Mouse (Mus musculus) stomach, postnatal 0 days (tissue): ENCODE measurements around the gene Dedd2. TPM values are rescaled to one million over a fixed set of nuclear protein-coding genes. Genes with fewer than 3 reads are reported as not detected.

Experiments used
- ATAC-seq: fragments of 200-750 bp; cut with Nextera tagmentation; 2 replicates; pipeline ENCODE4 v1.8.0; 2017; ENCODE audit not compliant: low FRiP score, low TSS enrichment
- DNase-seq: peaks from one replicate; pipeline ENCODE4 v3.0.0-alpha.2; 2016; ENCODE audit warnings: low spot score
- H3K27ac ChIP-seq: fragments of 300-500 bp; sonication (generic); replicated peaks from 2 replicates; pipeline ENCODE4 v1.5.1; 2014; ENCODE audit warnings: mild to moderate bottlenecking, control low read depth
- H3K27me3 ChIP-seq: fragments of 300-500 bp; sonication (generic); 2 replicates; pipeline ENCODE4 v1.6.1; 2014; ENCODE audit warnings: low read length; ENCODE audit not compliant: control insufficient read depth, insufficient read depth
- H3K36me3 ChIP-seq: fragments of 300-500 bp; sonication (generic); 2 replicates; pipeline ENCODE4 v1.6.1; 2014; ENCODE audit warnings: low read length, mixed read lengths; ENCODE audit not compliant: control insufficient read depth, insufficient read depth
- H3K4me1 ChIP-seq: fragments of 300-500 bp; sonication (generic); replicated peaks from 2 replicates; pipeline ENCODE4 v1.6.1; 2014; ENCODE audit warnings: antibody characterized with exemption; ENCODE audit not compliant: control insufficient read depth, insufficient read depth
- H3K4me2 ChIP-seq: fragments of 300-500 bp; sonication (generic); replicated peaks from 2 replicates; pipeline ENCODE4 v1.6.1; 2014; ENCODE audit warnings: low read depth, mild to moderate bottlenecking, control low read depth, moderate library complexity
- H3K4me3 ChIP-seq: fragments of 300-500 bp; sonication (generic); 2 replicates; pipeline ENCODE4 v1.5.1; 2014; ENCODE audit warnings: low read depth, low read length, control low read depth
- H3K9ac ChIP-seq: fragments of 300-500 bp; sonication (generic); 2 replicates; pipeline ENCODE4 v1.6.1; 2014; ENCODE audit warnings: mild to moderate bottlenecking, low read length, control low read depth, mixed read lengths
- H3K9me3 ChIP-seq: fragments of 300-500 bp; sonication (generic); 2 replicates; pipeline ENCODE4 v1.6.1; 2016; ENCODE audit warnings: low read length; ENCODE audit not compliant: control insufficient read depth
- CTCF ChIP-seq: IDR thresholded peaks from 2 replicates; pipeline ENCODE4 v1.5.1; 2016; ENCODE audit warnings: antibody characterized with exemption, low read depth, mild to moderate bottlenecking, moderate library complexity
- EP300 ChIP-seq: optimal IDR thresholded peaks from 2 replicates; pipeline ENCODE3; 2016; ENCODE audit warnings: antibody characterized with exemption
- WGBS: fragments of 180-500 bp; shearing (Covaris S2); extraction: QIAGEN DNeasy Blood & Tissue Kit; methylation state at CpG from one replicate; pipeline ENCODE4 v1.1.7; 2014; 5-methylcytosine and 5-hydroxymethylcytosine counted together
- polyA plus RNA-seq: library from polyadenylated mRNA; unstranded; fragments of >200 nt; fragmentation: Nextera tagmentation; extraction: Ambion mirVana; gene quantifications from 2 replicates; pipeline ENCODE4 v1.2.1, GENCODE M21; 2015

Gene Dedd2
- polyA plus RNA-seq, 1 experiment from 2014 or later: 20.0 TPM

DNA sequence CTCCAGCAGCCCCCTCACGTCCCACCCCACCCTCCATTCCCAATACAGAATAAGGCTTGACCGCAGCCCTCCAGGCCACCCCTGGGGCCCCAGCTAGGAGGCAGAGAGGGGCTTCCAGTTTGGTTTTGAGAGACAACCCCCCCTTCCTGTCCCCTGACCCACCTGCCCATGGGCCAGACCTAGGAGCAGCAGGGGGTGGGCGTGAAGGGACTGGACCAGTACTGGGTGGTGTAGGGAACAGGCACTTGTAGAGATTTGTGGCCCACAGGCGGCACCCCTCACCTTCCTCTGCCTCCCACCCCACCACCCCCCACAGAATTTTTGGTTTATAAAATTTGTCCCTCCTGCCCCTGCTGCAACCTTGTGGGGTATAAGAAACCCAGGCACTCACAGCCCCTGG is 22.9 kb upstream of the Dedd2 start:
- H3K9me3 ChIP-seq: no peaks in the 10 kb centered on the region
- H3K27ac ChIP-seq: no peak overlapping the region
- no peak for TF ChIP-seq EP300
- no peak for TF ChIP-seq CTCF
- no peak overlapping the region for H3K4me2 ChIP-seq
- H3K9ac ChIP-seq: no peak overlapping the region
- H3K4me1 ChIP-seq: peaks cover 2% of the 10 kb centered on the region; the same call in 1 of the 2 replicates
- no peak overlapping the region for H3K4me3 ChIP-seq
- ATAC-seq (no peak), DNase-seq (no peak)
- H3K36me3 ChIP-seq: peaks cover 12% of the 10 kb centered on the region
- 94% methylated on average over 4 of the region's 4 CpGs for WGBS
- no peaks in the 10 kb centered on the region for H3K27me3 ChIP-seq

DNA sequence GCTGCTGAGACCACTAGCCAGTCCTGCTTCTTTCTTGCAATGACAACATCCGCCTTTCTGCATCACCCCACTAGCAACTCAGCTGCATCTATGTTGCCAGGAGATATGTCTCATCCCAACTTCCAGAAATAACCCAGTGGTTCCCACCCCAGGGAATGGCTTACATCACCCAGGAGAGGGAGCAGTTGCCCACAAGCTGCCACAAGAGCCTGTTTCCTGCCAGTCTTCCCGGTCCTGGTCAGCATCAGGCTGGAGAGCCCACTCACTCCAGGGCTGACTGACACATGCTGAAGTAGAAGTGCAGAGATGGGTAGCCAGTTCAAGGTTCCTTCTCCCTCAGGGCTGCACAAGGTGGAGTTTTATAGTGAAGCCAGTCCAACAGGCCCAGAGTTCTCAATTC is 20.6 kb upstream of the Dedd2 start:
- H3K27ac ChIP-seq: no peak overlapping the region; the same call in 1 of the 2 replicates
- no peak overlapping the region for H3K4me3 ChIP-seq
- H3K9ac ChIP-seq: no peak overlapping the region
- no peaks in the 10 kb centered on the region for H3K9me3 ChIP-seq
- H3K27me3 ChIP-seq: no peaks in the 10 kb centered on the region
- no peak for ATAC-seq
- TF ChIP-seq EP300 (no peak), CTCF (peak; percentile 87)
- H3K4me1 ChIP-seq: no peaks in the 10 kb centered on the region; the same call in 1 of the 2 replicates
- peak; percentile 67 for DNase-seq
- H3K4me2 ChIP-seq: no peak overlapping the region
- whole genome bisulfite sequencing: 29% methylated on average over 2 of the region's 2 CpGs
- H3K36me3 ChIP-seq: peaks cover 12% of the 10 kb centered on the region

DNA sequence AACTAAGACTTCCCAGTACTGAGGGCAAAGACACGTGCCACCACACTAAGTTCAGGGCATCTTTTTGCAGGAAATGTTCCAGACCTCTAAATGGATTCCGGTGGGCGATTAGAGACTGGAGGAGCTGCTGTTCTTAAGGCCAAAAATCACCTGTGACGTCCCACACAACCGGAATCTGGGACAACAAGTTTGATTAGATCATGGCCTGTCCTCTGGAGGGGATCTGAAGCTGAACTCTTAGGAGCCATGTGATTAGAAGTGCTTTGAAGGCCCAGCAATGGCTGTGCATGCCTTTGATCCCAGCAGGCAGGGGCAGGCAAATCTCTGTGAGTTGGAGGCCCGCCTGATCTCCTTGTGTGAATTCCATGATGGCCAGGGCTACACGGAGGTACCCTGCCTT is 20.2 kb upstream of the Dedd2 start:
- 66% methylated on average over 7 of the region's 7 CpGs for WGBS
- peaks cover 11% of the 10 kb centered on the region for H3K36me3 ChIP-seq
- H3K4me3 ChIP-seq: no peak overlapping the region
- ATAC-seq (no peak), DNase-seq (no peak)
- no peaks in the 10 kb centered on the region for H3K9me3 ChIP-seq
- no peak overlapping the region for H3K4me2 ChIP-seq
- H3K4me1 ChIP-seq: no peaks in the 10 kb centered on the region; the same call in 1 of the 2 replicates
- H3K9ac ChIP-seq: no peak overlapping the region
- no peaks in the 10 kb centered on the region for H3K27me3 ChIP-seq
- TF ChIP-seq EP300 (no peak), CTCF (no peak)
- H3K27ac ChIP-seq: peak overlapping the region; percentile 5; the same call in 1 of the 2 replicates

DNA sequence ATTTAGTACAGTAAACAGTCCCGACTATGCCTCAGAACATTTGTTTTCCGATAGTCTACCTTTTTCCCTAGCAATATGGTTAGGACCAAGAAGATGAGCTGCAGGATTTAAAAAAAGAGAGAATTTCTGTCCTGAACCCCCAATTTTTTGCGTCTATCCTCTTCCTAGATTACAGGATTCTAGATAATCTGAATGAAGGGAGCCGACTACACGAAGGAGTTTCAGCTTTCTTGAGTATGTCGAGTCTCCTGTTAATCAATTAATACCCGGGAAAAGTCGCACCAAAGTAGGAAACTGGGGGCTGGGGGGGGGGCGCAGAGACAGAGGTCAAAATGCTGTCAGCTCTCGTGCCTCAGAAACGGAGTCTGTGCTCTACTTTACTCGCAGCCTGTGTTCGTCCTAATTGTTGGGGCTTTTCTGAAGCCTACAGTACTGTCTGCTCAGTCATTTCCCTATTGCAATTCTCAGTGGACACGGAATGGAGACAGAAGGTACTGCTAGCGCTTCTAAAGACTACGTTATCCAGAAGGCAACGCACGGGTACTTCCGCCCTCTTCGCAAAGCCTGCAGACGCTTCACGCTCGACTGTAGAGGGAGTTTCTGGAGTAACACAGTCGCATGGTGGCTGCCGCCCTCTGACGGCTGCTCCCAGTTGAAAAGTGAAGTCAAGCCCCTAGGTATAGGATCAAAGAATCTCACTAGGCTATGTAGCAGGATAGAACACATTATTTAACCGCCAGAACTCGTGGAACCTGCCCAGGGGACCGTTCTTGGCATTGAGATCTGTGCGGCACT is 18.6 kb upstream of the Dedd2 start:
- DNase-seq (peak; percentile 87), ATAC-seq (peak; percentile 66)
- Histone ChIP-seq H3K27ac (peak overlapping the region; percentile 86), H3K4me1 (no peaks in the 10 kb centered on the region; the same call in 1 of the 2 replicates), H3K9me3 (no peaks in the 10 kb centered on the region), H3K27me3 (no peaks in the 10 kb centered on the region), H3K36me3 (no peaks in the 10 kb centered on the region; the same call in none of the 2 replicates), H3K4me2 (peak overlapping the region; percentile 83), H3K4me3 (peak overlapping the region; percentile 96), H3K9ac (peak overlapping the region; percentile 35; the same call in 1 of the 2 replicates)
- WGBS: 2% methylated on average over 30 of the region's 30 CpGs
- TF ChIP-seq CTCF (peak; percentile 91), EP300 (no peak)

DNA sequence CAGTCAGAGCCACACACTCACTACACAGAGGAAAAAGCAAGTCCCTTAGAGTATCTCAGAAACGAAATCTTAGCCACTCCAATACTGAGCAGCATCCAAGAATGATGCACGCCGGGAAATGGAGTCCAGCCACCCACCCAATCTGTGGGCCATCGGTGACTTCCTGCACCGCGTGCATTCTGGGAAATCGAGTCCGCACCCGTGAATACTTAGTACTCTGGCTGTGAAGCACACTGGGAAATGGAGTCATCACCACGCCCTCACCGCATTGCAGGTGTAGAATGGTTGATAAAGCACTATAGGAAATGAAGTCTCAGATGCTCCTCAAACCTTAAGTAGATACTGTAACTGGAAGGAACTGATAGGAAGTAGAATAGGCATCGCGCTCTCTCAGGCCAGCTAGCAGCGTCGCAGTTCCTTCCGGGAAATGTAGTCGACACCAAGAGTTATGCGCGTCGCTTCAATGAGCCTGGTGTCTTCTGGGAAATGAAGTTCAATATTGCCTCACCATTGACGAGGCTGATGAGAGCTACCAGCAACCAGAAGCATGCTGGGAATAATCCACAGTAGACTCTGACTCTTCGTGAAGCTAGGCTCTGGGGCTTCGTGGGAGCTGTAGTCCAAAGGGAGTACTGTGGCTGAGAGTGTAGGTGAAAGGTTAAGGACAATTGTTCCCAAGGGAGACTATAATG is 17.7 kb upstream of the Dedd2 start:
- no peaks in the 10 kb centered on the region for H3K9me3 ChIP-seq
- H3K4me1 ChIP-seq: no peaks in the 10 kb centered on the region; the same call in 1 of the 2 replicates
- no peak for TF ChIP-seq CTCF
- TF ChIP-seq EP300: no peak
- WGBS: under 1% methylated on average over 23 of the region's 23 CpGs
- peak overlapping the region; percentile 86 for H3K27ac ChIP-seq
- DNase-seq: peak; percentile 93
- H3K9ac ChIP-seq: no peak overlapping the region
- peak overlapping the region; percentile 83 for H3K4me2 ChIP-seq
- no peaks in the 10 kb centered on the region for H3K27me3 ChIP-seq
- H3K36me3 ChIP-seq: peaks cover under 1% of the 10 kb centered on the region; the same call in 1 of the 2 replicates
- H3K4me3 ChIP-seq: peak overlapping the region; percentile 96
- peak; percentile 90 for ATAC-seq
